Mouse (Mus musculus) frontal cortex, postnatal 36 days (tissue): ENCODE data around the gene Arhgap28.
A peak's percentile ranks its signal among the peaks of the same experiment; 100 is the strongest.

ENCODE experiments used
- DNase-seq, 2 experiments: peaks; one replicate each; pipeline ENCODE4 v3.0.0; 2022; ENCODE audit warnings: low spot score in 2 of 2

Arhgap28 gene

DNA sequence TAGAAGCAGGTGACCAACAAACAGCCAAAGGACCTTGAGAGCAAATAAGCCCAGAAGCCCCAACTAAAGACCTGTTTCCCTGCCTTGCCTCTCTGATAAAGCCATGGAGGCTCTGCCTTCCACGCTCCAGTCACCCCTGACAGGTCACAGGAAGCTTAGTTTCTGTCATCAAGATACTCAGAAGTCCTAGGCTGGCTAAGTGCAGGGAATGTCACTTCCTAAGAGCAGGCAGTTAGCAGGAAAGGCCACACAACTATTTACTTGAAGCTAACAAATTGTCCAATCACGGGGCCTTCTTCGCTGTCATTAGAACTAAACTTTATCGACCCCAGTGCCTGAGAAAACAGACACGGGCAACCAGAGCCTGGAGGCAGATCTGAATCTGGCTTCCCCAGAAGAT is 14.2 kb downstream of the Arhgap28 start:
- no peak for DNase-seq

DNA sequence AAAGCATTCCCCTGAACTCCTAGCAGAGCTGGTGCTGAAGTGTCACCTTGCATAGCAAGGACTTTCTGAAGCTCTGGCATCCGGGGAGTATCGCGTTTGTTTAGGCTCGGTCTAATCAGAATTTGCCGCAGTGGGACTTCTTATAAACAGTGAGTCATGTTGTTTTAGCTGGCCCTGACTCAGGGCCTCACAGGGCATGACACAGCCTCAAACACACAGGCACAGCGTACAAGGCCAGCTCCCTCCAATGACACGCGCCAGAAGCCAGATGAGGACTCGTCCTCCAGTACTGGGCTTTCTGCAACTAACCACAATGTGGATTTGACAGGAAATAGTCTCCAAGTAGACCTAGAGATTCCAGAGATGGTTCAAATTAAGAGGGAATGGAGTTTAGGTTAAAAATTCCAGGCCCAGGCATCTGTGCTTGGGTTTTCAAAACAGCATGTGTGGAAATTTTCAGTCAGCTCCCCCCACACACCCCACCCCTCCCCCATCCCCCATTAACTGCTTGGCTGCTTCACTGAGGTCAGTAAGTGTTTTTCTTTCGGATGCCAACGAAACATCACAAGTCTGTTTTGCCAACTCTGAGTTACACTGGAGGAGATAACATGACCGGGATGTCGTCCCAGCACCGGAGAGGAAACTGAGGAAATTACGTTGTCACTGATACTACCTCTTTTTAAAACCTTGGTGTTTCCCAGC is 14.8 kb downstream of the Arhgap28 start:
- DNase-seq = no peak

GRCm38 (mm10) chr17:67985532-67985931 is 18.4 kb downstream of the Arhgap28 start:
- DNase-seq = no peak

- no peak for DNase-seq
These were observed 23.3 kb downstream of the Arhgap28 start for GRCm38 (mm10) chr17:67980573-67980972.

- DNase-seq = no peak
These were observed 24.7 kb downstream of the Arhgap28 start for GRCm38 (mm10) chr17:67979248-67979647.

GRCm38 (mm10) chr17:67978786-67979185 is 25.1 kb downstream of the Arhgap28 start:
- DNase-seq = peak in 1 of 2 experiments; percentile 9

DNA sequence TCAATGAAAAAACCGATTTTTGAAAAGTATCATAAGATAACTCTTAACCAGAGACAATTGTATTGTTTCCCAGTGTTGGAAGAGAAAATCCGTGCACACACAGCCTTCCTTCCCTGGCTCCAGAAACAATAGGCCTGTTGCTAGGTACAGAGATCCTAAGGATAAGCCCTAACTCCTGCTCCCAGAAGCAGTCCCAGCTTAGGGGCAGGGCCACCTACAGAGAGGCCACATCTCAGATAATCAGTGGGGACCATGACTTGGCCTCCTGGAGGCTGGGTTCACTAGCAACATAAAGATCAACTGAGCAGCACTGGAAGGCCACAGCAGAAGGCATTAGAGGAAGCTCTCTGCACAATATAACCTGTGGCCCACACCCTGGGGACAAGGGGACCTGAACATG is 27.5 kb downstream of the Arhgap28 start:
- DNase-seq = no peak

DNA sequence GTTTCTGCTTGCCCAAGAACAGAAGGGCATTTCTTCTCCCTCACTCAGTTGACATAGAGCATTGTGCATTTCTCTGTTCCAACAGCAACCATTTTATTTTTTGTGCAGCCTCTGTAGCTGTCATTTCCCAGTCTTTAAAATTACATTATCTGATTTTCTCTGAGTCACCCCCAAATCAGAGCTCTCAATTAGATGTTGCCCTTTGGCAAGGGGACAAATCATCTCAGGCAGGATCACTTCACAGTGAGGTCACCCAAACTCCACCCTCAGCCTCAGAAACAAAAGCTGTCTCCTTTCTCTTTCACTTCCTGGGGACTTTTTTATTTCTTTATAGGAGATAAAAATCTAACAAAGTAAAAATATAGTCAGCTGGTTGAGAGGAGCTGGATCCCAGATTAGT is 27.9 kb downstream of the Arhgap28 start:
- no peak for DNase-seq

- no peak for DNase-seq
These were observed 29.2 kb downstream of the Arhgap28 start for GRCm38 (mm10) chr17:67974679-67975078.

DNA sequence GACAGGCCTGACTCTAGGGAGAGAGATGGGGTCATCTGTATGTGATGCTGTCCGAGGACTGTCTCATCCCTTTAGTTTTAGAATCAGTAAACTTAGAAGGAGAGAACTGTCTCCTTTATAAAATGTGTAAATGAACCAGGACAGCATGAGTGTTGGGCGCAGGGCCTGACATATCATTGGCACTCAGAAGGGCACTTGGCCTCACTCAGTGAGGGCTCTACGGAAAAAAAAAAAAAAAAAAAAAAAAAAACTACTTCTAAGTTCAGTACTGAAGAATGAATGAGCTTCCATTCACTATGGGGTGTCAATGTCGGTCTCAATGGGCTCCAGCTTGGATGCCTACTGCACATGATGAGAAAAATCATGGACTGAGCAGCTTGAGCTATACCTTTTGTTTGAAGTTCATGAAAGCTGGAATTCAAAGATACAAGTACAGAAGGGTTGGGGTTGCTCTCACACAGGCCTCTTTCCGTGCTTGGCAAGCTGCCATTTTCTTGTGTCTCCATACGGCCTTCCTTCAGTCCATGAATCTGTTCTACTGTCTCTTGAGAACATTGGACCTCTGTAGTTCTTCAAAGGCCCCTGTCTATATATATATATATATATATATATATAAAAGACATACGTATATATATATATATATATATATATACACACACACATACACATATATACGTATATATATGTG is 36.9 kb downstream of the Arhgap28 start:
- DNase-seq = no peak

DNA sequence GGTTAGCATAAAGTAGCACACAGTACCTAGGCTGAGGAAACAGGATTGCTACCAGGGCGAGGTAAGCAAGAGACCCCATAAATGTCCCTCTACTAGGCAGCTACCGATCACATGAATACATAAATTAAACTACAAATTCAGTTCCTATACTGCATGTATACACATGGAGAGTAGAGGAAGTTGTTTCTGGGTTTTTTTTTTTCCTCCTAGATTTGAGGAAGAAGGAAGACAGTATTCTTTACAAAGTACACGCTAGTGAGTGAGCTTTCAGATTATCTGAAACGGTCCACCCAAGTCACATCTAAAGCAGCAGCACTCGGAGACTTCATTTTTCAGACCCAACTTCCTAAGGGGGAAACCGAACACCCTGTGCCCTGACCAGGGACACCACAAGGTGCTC is 41.1 kb downstream of the Arhgap28 start:
- DNase-seq = no peak

GRCm38 (mm10) chr17:67962020-67962419 is 41.9 kb downstream of the Arhgap28 start:
- DNase-seq = peak; percentile 10 to 32

DNA sequence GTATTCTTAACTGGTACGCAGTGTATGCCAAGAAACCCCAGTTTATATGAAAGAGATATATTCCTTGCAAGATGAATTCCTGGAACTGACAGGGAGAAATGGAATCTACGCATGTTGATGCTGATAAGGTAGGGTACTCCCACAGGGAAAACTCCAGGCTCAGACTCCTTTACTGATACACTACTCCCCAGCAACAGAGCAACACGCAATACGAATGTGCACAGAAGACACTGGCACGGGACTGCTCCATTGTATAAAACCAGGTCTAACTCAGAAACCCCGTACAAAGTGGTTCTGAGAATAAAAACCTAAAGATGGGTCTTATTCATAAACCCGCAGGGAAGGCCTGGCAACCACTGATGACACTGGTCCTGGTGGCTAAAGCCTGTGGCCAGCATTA is 45.0 kb downstream of the Arhgap28 start:
- DNase-seq = no peak

GRCm38 (mm10) chr17:67957603-67958002 is 46.3 kb downstream of the Arhgap28 start:
- no peak for DNase-seq

- DNase-seq = no peak
These were observed 47.8 kb downstream of the Arhgap28 start for GRCm38 (mm10) chr17:67955876-67956690.

- no peak for DNase-seq
These were observed 49.0 kb downstream of the Arhgap28 start for GRCm38 (mm10) chr17:67954961-67955360.

GRCm38 (mm10) chr17:67950523-67951213 is 53.3 kb downstream of the Arhgap28 start:
- no peak for DNase-seq

DNA sequence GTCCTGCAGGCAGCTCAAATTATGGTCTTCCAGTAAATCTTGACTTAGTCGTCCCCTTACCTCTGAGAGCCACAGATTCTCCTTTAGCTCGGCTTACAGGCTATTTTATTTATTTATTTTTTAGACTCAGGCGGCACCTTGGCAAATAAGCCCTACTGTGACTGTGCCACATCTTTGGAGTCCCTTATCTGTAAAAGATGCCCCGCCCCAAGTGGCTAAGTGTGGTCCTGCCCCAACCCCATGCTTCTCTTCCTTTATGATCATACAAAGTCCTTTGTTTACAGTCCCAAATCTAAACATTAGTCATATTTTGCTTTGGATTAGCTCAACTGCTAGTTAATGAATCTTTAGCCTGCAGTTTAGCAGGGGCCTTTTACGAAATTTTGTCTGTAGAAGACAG is 55.3 kb downstream of the Arhgap28 start:
- DNase-seq = no peak

DNA sequence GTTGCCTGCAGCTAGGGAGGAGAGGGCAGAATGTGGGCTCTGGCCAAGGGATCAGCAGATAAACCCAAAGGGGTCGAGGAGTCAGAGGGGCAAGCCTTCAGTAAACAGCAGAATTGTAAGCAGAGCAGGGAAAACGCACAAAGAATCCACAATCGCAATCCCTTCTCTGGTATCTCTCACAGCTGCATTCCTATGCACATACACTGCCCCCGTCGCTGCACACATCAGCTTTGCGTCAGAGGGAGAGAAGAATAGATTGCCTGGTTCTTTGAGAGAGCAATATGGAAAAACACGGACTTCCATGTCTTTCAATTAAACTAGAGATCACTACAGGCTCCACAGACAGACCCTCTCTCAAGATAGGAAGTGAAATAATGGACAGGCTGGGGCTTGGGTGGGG is 58.5 kb downstream of the Arhgap28 start:
- no peak for DNase-seq

DNA sequence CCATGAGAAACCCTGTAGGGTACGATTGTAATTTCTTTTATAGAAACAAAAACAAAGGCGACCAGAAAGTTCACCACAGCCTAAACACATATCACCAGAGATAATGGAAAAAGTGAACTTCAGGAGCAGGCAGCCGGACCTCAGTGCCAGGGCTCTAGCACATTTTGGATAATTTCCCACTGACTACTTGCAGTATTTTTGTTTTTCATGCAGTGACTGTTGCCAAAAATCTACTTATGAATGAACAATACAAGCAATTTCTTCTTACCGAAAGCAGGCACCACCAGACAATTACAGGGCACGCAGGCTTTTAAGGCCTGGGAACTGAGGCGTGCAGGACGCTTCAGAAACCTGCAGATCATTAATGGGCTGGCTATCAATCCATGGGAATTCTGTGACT is 59.7 kb downstream of the Arhgap28 start:
- no peak for DNase-seq

- no peak for DNase-seq
These were observed 62.9 kb downstream of the Arhgap28 start for GRCm38 (mm10) chr17:67941026-67941425.

GRCm38 (mm10) chr17:67937050-67937449 is 66.9 kb downstream of the Arhgap28 start:
- no peak for DNase-seq
